Mouse (Mus musculus) heart, postnatal 14 days (tissue): ENCODE data around the gene Nr2f2. TPM values are rescaled to one million over a fixed set of nuclear protein-coding genes. Genes with fewer than 3 reads are reported as not detected.

Experiments used
- DNase-seq, 2 experiments: peaks; one replicate each; pipeline ENCODE4 v3.0.0; 2021 to 2022
- intact Hi-C: fragments of 180-260 bp; cut with DNase I; formaldehyde crosslinking; loops from one replicate; pipeline ENCODE4 v1.15.1; 2025
- long read RNA-seq, 2 experiments: library from polyadenylated mRNA; stranded (forward); transcript quantifications; one replicate each; pipeline ENCODE4 v2.0.0; 2021
- total RNA-seq, 2 experiments: library from RNA; stranded (reverse); gene quantifications; 2 replicates each; pipeline ENCODE4 v1.2.3; 2021

Nr2f2 gene
- 10 to 100 TPM; 24.8 to 26.9 TPM for total RNA-seq
- long read RNA-seq, experiment 1, full-length matches to known transcripts: 12 of 31 reads
- long read RNA-seq, experiment 1, partial matches to known transcripts: 17 of 31 reads
- long read RNA-seq, experiment 1, other reads (novel, unspliced or antisense): 2 of 31 reads
- long read RNA-seq, experiment 2, full-length matches to known transcripts: 14 of 27 reads
- long read RNA-seq, experiment 2, partial matches to known transcripts: 12 of 27 reads
- long read RNA-seq, experiment 2, other reads (novel, unspliced or antisense): 1 of 27 reads

DNA sequence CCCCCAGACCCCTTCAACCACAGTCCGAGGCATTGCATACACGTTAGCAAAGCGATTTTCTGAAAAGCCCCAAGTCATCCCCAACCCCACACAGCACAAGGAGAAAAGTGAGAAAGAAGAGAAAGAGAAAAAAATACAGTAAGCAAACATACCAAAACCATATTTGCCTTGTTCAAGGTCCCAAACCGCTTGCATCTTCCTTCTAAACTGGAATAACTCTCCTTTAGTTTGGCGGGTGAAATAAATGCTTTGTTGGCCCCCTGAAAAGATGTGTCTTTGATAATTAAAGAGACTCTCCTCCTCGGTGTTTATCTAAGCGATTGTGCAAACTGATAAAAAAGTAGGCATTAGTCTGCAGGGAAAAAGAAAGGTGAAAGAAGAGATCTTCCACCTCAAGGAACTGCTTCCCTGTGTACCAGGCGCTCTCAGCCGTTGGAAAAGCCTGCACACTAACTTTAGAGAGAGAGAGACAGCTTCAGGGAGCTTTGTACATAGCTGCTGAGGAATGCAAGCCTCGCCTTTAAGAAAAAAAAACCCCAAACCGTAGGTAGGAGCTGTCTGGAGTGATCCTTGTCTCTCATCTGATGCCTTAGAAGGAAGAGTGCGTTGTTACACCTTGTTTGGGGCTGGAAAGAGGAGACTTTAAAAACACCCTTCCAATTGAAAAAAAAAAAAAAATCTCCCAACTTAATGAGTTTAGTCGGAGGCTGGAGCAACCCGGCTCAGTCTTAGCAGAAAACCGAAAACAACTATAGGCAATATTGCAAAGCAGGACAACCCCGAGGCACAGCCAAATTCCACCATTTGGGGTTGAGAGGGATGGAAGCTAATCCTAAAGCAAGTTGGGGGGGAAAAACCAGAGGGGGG is at the start of gene Nr2f2:
Gene Nr2f2 (minus strand): TSS at position 795 of the 867 bp plus-strand sequence.
- intact Hi-C loops: loop anchor here (5.0 to 10.0 kb wide), 7 partner anchors 449 to 1779 kb away; no protein-coding TSS in a partner anchor
- no peak for DNase-seq

DNA sequence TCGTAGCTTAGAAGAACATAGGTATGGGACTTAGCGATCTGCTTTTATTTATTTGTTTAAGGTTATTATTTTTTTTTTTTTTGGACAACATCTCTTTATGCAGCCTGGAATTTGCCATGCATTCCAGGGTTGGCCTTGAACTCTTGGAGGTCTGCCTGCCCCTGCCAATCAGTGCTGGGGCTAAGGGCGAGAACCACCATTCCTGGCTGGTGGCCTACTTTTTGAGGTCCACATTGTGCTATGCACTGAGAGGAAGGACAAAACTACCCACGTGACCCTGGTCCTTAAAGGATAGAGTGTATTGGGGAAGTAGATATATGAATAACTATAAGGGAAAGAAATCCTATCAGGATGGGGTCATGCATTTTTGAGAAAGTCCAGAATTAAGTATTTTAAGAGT is 47.9 kb upstream of the Nr2f2 start:
- intact Hi-C loops: no loop called here
- DNase-seq: no peak

DNA sequence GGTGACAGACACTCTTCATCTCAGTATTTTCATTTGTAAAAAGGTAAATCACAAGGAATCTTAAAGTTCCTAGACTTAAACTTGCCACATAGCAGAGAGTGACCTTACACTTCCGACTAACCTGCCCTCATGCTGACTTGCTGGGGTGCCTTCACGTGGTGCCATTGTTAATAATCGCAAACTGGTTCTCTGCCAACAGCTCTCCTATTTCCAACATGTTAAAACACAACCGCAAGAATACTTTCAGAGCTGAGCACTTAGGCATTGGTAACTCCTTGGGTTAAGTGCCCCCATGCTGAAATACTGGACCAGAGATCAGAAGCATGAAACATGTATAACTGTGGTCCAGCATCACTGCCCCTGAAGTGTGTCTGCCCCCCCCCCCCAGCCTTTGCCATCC is 47.1 kb upstream of the Nr2f2 start:
- intact Hi-C loops: no loop called here

DNA sequence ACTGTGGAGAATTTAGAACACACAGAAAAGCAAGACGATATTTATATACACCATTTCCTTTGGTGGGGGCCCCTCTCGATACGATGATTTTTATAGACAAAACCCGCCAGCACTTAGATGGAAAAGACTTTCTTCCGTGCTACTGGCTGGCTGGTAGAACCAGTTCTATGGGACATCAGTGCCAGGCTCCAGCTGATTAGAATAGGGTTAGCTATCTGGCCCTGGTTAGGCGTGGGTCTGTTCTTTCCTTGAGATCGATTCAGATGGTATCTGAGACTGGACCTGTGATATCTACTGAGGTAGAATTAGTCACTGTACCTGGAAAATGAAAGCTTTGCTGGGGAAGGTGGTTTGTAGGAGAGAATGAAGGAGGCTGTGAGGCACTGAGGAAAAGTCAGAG is 46.4 kb upstream of the Nr2f2 start:
- intact Hi-C loops: no loop called here
- no peak for DNase-seq

More for the DNA sequence above, 47.1 kb upstream of the Nr2f2 start:
- no peak for DNase-seq

DNA sequence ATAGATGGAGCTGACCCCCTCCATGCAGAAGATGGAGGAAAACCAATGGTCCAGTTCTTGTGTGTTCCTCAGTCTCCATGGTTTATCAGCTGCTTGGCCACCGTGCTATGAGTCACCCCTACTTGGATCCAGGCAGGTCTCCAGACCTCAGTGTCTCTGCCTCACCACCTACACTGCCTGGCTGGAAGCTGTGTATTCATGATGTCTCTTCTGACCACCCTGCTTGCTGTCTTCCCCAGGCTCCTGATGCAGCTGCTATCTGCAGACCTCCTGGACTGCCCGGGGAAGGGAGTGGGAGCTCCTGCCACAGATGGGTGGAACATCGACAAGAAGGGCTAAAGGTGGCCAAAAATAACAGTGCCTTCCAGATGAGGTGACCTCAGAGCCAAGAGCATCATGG is 43.8 kb upstream of the Nr2f2 start:
- peak in 1 of 2 experiments; percentile 10 for DNase-seq
- intact Hi-C loops: no loop called here

DNA sequence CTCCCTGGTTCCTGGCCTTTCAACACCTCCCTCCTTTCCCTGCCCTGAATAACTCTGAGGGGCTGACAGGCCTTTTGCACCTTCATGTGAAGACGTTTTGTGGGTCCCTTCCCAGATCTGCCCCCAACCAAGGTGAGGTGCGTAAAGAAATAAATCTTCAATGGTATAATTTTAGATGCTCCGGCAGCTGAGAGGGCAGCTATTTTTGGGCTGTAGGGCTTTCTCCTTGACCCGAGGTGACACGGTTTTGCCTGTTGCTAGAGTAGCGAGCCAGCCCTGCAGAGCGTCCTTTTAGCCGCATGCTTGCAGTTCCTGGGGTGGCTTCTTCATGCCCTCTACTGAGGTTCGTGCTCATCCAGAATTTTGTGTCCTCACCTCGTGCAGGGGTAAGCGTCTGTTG is 43.4 kb upstream of the Nr2f2 start:
- peak; percentile 13 to 40 for DNase-seq

DNA sequence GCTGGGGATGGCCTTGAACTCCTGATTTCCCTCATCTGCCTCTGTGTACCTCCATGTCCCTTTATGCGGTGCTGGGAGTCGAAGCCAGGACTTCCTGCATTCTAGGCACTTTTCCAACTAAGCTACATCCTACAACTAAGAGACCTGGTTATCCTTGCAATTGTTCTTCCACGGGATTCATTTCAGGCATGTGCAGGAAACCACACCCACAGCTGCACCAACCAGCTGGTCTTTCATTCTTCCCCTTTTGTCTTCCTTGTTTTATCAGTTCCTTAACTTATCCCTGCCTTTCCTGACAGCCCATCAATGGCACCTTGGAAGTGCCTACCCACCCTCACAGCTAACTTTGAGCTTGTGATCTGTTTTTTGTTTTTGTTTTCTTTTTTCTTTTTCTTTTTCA is 42.3 kb upstream of the Nr2f2 start:
- no peak for DNase-seq
- intact Hi-C loops: no loop called here

More for the DNA sequence above, 43.4 kb upstream of the Nr2f2 start:
- intact Hi-C loops: no loop called here

DNA sequence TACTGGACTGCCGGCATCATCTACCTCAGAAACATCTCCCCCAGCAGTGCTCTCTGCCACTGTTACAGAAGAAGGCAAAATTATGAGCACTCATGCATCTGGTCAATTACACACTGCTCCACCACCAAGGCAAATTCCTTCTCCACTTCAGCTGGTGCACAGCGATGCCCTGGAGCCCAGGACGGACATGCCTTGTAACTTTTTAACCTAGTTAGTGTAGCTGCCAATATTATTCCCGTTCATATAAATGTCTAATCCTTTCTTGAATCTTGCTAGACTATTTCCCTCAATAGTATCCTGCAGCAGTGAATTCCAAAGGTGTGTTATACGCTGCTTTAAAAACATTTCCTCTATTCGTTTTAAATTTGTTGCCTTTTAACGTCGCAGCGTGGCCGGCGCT is 40.6 kb upstream of the Nr2f2 start:
- intact Hi-C loops: no loop called here

DNA sequence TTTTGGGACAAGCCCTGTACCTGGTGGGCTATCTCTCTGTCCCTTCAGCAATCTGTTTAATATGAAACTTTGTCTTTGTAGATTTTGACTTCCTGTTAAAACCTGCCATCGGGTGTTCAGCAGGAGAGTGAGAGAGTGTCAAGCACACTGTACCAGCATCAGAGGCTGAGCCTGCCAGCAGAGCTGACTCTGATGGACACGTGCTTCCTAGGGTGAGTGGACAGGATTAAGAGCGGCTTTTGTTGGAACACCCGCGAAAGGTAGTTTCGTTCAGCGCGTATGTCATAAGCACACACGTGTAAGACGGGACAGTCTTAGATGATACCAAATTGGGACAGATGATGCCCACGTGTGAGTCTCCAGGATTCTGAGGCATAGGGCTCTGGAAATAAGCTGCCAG is 40.0 kb upstream of the Nr2f2 start:
- intact Hi-C loops: no loop called here
- no peak for DNase-seq

More for the DNA sequence above, 40.6 kb upstream of the Nr2f2 start:
- no peak for DNase-seq

DNA sequence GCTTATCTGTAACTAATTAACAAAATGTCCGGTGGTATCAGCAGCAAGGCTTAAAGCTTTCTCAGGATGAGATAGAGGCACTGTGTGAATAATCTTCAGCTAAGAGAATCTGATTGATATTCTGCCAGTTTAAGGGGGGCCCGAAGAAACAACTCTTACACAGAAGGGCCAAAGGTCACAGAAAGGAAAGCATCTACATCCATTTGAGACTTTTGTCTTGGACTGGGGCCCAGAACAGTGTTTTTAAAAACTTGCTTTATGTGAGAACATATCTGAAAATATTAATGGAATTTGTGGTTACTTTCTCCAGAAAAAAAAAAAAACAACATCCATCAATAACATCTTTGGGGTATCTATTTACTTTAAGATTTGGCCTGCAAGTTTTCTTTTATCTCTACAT is 38.9 kb upstream of the Nr2f2 start:
- DNase-seq: no peak

DNA sequence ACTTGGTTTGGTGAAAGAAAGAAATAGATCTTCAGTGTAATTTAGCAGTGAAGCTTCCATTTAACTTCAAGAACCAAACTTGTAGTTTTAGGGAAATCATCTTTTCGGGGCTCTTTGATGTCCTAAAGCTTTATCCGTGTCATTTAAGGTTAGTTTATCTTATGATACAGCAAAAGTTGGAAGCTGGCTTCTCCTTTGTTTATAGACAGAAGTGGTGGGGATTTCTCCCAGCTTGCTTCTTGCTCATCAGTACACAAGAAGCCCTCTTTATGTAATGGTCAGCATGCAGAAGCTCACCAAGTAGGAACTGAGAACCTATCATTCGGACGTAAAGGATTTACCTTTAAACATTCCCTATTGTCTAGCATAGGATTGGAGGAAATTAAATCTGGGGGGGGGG is 16.3 kb upstream of the Nr2f2 start:
- DNase-seq: no peak
- intact Hi-C loops: no loop called here

More for the DNA sequence above, 38.9 kb upstream of the Nr2f2 start:
- intact Hi-C loops: no loop called here

DNA sequence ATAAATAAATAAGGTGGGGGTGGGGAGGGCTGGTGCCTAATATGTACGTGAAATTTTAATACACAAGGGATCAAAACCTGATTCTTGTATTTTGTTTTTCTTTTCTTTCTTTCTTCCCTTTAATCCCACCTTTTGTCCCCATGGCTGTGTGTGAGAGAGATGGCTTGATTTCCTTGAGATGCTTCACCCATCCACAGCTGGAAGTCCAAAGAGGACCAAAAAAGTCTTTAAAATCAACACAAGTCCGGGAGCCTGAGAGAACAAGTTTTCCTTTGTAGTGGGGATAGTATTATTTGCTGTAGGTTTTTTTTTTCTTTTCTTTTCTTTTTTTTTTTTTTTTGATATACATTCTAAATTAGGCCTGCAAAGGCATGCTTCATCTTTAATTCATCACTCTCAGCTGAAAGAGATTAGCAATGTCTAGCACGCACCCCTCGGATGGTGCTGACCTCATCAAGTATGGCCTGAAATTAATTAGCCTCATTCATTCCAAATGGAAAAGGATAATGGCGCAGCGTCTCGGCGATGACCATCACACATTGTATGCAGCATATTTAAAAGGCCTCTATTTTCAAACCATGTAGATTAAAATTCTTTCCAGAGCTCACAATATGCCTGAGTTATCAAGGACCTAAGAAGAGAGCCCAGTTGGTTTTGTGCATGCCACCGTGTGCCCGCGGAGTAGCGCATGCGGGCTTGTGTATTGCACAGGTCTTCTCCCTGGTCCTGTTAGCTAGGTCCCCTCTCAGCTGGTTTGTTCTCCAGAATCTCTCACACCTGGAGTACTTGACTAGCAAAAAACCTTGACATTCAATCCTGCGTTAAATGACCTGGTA is 15.1 kb upstream of the Nr2f2 start:
- DNase-seq: no peak
- intact Hi-C loops: no loop called here

DNA sequence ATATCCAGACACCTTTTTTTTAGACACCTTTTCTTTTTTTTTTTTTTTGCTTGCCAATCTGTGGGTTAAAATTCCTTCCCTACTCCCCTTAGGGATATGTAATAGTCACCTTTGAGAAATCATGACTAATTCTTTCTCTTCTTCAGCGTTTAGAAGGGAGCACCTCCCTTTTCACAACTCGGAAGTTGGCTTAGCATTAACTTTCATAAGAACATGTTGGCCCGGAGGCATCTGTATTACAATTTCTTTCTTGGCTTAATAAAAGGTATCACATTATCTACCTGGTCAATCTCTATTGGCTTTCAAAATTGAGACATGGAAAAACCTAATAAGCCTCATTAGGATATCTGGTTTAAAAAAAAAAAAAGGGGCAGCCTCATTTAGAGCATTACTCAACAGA is 14.4 kb upstream of the Nr2f2 start:
- intact Hi-C loops: no loop called here
- DNase-seq: no peak

DNA sequence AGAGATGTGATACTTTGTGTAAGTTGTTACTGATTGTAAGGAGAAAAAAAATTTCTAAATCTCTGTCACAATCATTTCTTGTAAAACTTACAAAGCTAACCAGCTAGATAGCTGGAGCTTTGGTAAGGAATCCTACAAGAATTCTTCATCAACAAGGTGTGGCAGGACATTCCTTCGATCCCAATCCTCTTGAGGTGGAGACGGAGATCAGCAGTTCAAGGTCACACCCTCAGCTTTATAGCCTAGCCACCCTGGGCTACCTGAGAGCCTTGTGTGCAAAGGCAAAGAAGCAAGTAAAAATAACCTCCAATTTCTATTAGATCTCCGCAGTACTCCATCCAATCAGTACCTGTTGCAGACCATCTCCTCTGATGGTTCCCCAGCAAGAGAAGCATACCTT is 13.7 kb upstream of the Nr2f2 start:
- no peak for DNase-seq
- intact Hi-C loops: no loop called here

DNA sequence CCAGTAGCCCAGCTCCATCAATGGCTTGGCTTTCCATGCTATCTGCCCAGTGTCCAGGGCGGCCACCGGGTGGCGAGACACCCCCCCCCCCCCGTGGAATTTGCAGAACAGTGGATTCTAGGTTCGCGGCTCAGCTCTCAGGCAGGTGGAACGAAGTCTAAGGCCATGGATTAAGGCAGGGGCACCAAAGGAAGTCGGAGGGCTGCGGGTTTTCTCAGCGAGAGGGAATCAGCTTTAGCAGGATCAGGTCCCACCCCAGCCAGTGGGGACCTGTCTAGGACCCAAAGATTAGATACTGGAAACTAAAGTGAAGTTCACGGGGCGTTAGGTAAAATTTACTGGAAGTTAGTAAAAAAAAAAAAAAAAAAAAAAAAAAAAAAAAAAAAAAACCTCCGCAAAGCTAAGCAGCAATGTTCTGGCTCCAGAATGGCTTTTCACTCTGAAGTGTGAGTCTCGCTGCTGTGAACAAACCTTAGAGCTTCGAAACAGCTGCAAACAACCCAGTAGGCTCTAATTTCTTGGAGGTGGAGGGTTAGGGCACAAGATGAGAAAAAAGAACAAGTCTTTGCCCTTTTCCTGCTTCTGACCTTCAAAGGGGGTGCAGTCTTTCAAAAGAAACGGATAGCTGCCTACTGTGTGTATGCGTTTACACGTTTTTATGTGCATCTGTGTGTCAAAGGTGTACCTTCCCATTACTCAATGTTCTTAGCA is 4.2 kb upstream of the Nr2f2 start:
- DNase-seq: no peak

DNA sequence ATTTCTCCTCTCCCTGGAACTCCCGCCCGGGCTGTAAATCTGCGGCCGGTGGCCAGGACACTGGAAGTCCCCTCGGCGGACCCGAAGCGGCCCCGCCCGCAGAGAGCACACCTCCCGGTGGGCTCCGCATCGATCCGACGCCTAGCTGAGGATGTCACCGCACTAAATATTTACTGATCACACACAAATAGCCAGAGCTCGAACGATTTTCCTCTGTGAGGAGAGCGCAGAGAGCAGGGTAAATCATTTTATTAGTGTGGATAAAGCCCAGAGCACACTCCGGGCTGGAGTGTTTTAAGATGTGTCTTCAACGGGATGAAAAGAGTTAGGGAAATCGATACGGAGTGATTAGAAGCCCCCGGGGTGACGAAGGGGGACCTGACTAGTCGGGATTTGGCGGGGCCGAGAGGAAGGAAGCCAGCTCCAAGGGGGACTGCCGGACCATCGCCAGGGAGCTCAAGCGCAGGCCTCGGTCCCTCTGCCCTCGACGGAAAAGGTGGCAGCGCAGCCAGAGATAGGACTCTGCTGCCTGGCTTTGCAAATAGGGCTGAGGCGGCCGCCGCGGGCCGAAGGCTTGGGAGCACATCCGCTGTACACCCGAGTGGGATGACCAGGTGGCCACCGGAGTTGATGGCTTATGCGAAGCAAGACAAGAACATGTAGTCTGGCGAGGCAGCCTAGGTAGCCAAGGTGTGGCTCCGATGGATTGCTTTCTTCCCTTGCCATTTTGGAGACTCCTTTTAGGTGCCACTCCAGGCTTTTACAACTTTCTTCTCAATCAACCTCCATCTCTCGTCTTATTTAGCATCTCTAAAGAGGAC is 3.4 kb upstream of the Nr2f2 start:
- intact Hi-C loops: loop anchor here (5.0 to 10.0 kb wide), 7 partner anchors 445 to 1775 kb away; no protein-coding TSS in a partner anchor
- no peak for DNase-seq

More for the DNA sequence above, 4.2 kb upstream of the Nr2f2 start:
- intact Hi-C loops: no loop called here

DNA sequence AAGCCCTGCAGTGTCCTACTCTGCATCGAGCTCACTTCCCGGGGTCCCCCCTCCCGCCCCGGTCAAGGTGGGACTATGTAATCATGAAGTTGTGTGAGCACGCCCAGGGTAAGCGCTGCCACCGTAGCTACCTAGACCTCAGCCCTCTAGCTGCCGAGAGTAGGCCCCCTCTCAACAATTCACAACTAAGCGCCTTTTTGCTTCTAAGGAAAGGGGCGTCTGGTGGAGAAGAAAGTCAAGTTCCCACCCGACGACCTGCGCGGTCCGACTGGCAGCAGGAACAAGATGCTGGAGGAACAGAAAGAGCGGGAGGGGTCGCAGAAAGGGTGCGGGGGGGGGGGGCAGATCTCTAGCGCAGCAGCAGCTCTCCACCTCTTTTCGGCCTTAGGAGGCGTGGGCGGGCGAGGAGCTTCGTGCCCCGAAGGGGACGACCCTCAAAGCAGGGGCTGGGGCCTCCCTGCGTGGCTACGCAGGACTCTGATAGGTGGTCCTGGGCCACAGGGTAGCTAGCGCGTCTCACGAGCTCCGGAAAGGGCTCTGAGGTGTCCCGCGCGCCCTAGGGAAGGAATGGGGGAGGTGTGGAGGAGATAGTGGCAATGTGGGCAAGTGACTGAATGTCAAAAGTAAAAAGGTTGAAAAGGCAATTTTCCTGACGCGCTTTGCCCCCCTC is 2.7 kb upstream of the Nr2f2 start:
- intact Hi-C loops: loop anchor here (5.0 to 10.0 kb wide), 7 partner anchors 446 to 1776 kb away; no protein-coding TSS in a partner anchor

DNA sequence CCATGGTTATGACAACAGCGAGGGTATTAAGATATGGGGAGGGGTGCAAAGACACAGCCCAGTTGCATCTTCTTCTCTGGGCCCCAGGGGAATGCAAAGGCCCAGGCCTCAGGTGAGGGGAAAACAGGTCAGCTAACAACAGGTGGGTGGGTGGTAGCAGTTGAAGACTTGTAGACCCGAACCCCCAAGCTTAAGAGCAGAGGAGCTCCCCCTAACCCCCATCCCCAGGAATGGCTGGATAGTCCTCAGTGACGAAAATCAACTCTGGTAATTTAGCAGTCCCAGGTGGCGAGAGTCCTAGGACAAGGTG is 2.2 kb upstream of the Nr2f2 start:
- intact Hi-C loops: loop anchor here (5.0 to 10.0 kb wide), 7 partner anchors 446 to 1776 kb away; no protein-coding TSS in a partner anchor
- no peak for DNase-seq

More for the DNA sequence above, 2.7 kb upstream of the Nr2f2 start:
- no peak for DNase-seq

DNA sequence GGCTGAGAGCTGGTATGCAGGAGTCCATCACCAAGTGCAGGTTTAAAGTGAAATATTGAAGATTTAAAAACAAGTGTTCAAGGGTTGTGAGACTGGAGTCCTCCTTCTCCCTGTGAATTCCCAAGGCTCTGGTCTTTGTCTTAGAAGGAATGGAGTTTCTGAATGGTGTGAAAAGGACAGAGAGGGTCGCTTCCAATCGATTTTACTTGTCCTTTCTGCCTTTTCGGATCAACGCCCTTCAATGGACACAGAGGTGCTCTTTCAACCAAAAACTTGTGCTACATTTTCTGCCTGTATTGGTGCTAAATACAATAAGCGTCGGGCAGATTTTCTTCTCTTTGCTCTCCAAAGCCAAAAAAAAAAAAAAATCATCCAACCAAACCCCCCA is 1.7 kb upstream of the Nr2f2 start:
- DNase-seq: no peak
- intact Hi-C loops: loop anchor here (5.0 to 10.0 kb wide), 7 partner anchors 447 to 1777 kb away; no protein-coding TSS in a partner anchor
